Mouse (Mus musculus) brown adipose tissue, adult 24 weeks (tissue): ENCODE measurements around the gene Iqsec3. TPM values are rescaled to one million over a fixed set of nuclear protein-coding genes. Genes with fewer than 3 reads are reported as not detected.

Experiments used
- H3K27ac ChIP-seq: fragments of 200-500 bp; replicated peaks from 2 replicates; pipeline ENCODE4 v1.5.1; 2012; ENCODE audit warnings: low read depth, mild to moderate bottlenecking, low read length
- H3K4me1 ChIP-seq: fragments of 200-500 bp; 2 replicates; pipeline ENCODE4 v1.6.1; 2012; ENCODE audit warnings: low read length, mixed read lengths; ENCODE audit not compliant: control insufficient read depth, insufficient read depth, insufficient read length
- H3K4me3 ChIP-seq: fragments of 200-500 bp; 2 replicates; pipeline ENCODE4 v1.5.1; 2012; ENCODE audit warnings: low read depth, mild to moderate bottlenecking, low read length, moderate library complexity; ENCODE audit not compliant: insufficient read depth
- polyA plus RNA-seq: library from polyadenylated mRNA; stranded (reverse); fragments of >200 nt; gene quantifications from 2 replicates; pipeline ENCODE4 v1.2.4, GENCODE M21; 2012; ENCODE audit not compliant: missing spikeins, insufficient read depth, insufficient read length

Gene Iqsec3
- polyA plus RNA-seq, 1 experiment: 0.36 TPM

GRCm38 (mm10) chr6:121491339-121491738 lies 17.9 kb upstream of the Iqsec3 start:
- Histone ChIP-seq H3K4me3 (no peak overlapping the region), H3K27ac (no peak overlapping the region), H3K4me1 (no peaks in the 10 kb centered on the region)

- no peak overlapping the region for H3K27ac ChIP-seq
- H3K4me3 ChIP-seq: no peak overlapping the region
- H3K4me1 ChIP-seq: no peaks in the 10 kb centered on the region
These were observed 1.2 kb downstream of the Iqsec3 start for GRCm38 (mm10) chr6:121472273-121472672.

GRCm38 (mm10) chr6:121468235-121468634 lies 5.2 kb downstream of the Iqsec3 start:
- Histone ChIP-seq H3K4me3 (no peak overlapping the region), H3K27ac (no peak overlapping the region), H3K4me1 (no peaks in the 10 kb centered on the region)

GRCm38 (mm10) chr6:121462628-121463340 lies 10.7 kb downstream of the Iqsec3 start:
- Histone ChIP-seq H3K4me3 (no peak overlapping the region), H3K4me1 (no peaks in the 10 kb centered on the region), H3K27ac (no peak overlapping the region)

GRCm38 (mm10) chr6:121457381-121457780 lies 16.1 kb downstream of the Iqsec3 start:
- no peaks in the 10 kb centered on the region for H3K4me1 ChIP-seq
- H3K4me3 ChIP-seq: no peak overlapping the region
- H3K27ac ChIP-seq: no peak overlapping the region

GRCm38 (mm10) chr6:121456651-121457050 lies 16.8 kb downstream of the Iqsec3 start:
- Histone ChIP-seq H3K4me1 (no peaks in the 10 kb centered on the region), H3K27ac (no peak overlapping the region), H3K4me3 (no peak overlapping the region)

- H3K4me3 ChIP-seq: no peak overlapping the region
- H3K4me1 ChIP-seq: no peaks in the 10 kb centered on the region
- no peak overlapping the region for H3K27ac ChIP-seq
These were observed 18.7 kb downstream of the Iqsec3 start for GRCm38 (mm10) chr6:121454549-121455494.

GRCm38 (mm10) chr6:121453776-121454175 lies 19.7 kb downstream of the Iqsec3 start:
- no peaks in the 10 kb centered on the region for H3K4me1 ChIP-seq
- no peak overlapping the region for H3K27ac ChIP-seq
- no peak overlapping the region for H3K4me3 ChIP-seq

- no peak overlapping the region for H3K4me3 ChIP-seq
- H3K27ac ChIP-seq: no peak overlapping the region
These were observed 21.8 kb downstream of the Iqsec3 start for GRCm38 (mm10) chr6:121451703-121452102.

GRCm38 (mm10) chr6:121440696-121441220 lies 32.7 kb downstream of the Iqsec3 start:
- Histone ChIP-seq H3K4me1 (no peaks in the 10 kb centered on the region), H3K27ac (no peak overlapping the region), H3K4me3 (no peak overlapping the region)

More at GRCm38 (mm10) chr6:121451703-121452102, 21.8 kb downstream of the Iqsec3 start:
- H3K4me1 ChIP-seq: no peaks in the 10 kb centered on the region

GRCm38 (mm10) chr6:121424830-121425229 lies 48.6 kb downstream of the Iqsec3 start:
- H3K27ac ChIP-seq: no peak overlapping the region
- H3K4me3 ChIP-seq: no peak overlapping the region
- no peaks in the 10 kb centered on the region for H3K4me1 ChIP-seq

GRCm38 (mm10) chr6:121424403-121424802 lies 49.1 kb downstream of the Iqsec3 start:
- Histone ChIP-seq H3K27ac (no peak overlapping the region), H3K4me3 (no peak overlapping the region), H3K4me1 (no peaks in the 10 kb centered on the region)

GRCm38 (mm10) chr6:121412558-121413297 lies 60.8 kb downstream of the Iqsec3 start:
- H3K4me1 ChIP-seq: no peaks in the 10 kb centered on the region
- peak overlapping the region; percentile 46; the same call in 1 of the 2 replicates for H3K27ac ChIP-seq
- H3K4me3 ChIP-seq: peak overlapping the region; percentile 16

GRCm38 (mm10) chr6:121407571-121408011 lies 65.9 kb downstream of the Iqsec3 start:
- H3K4me3 ChIP-seq: no peak overlapping the region
- no peak overlapping the region for H3K27ac ChIP-seq
- H3K4me1 ChIP-seq: no peaks in the 10 kb centered on the region

- H3K4me3 ChIP-seq: no peak overlapping the region
- no peak overlapping the region for H3K27ac ChIP-seq
- H3K4me1 ChIP-seq: no peaks in the 10 kb centered on the region
These were observed 68.2 kb downstream of the Iqsec3 start for GRCm38 (mm10) chr6:121405311-121405710.
